In the genomic region with DNA sequence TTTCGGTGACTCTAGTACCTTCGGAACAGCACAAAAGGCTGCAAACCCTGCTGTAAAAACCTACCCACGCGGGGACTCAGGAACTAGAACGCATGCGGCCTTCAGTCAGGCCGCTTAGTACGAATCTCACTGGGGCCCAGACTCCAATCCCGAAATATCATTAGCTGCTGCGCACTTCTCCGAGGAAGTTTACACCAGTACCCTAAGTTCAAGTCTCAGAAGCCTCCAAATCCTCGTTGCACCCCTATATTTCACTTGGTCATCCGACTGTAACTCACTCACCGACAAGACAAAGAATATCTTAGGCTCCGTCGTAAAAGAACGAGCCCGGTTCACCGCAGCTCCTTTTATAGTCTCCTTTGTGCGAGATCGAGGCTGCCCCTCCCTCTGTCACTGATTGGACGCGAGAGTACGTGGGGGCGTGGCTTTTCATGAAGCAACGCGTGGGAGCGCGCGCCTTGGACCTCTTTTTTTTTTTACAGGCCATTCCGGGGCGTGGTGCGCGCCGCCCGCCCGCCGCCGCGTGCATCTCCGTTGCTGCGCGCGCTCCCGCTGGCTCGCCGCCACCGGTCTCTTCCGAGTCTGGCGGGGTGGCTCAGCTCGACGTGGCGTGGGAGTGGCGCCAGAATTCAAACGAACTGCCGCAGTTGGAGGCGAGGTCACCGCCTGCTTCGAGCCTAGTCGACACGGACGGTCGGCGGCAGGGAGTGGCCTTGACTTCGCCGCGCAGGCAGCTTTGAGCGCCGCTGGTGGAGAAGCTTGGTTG, we compare ENCODE assay signal across 8 mouse cellular contexts. TPM values are rescaled to one million over a fixed set of nuclear protein-coding genes. Genes with fewer than 3 reads are reported as not detected.
DNase-seq lines count a peak whose midpoint lies in the region; ATAC-seq lines count a peak whose summit lies in the region.

No protein-coding gene starts in this region.

- peaks cover 28% of the 10 kb centered on the region for H3K4me1 ChIP-seq in heart, embryonic 13.5 days
- H3K4me1 ChIP-seq in liver, embryonic 12.5 days, result peaks cover 25% of the 10 kb centered on the region
- peaks cover 3% of the 10 kb centered on the region; the same call in 1 of the 2 replicates for H3K4me1 ChIP-seq in stomach, embryonic 15.5 days

- no peaks in the 10 kb centered on the region for H3K9me3 ChIP-seq in heart, embryonic 13.5 days
- no peaks in the 10 kb centered on the region for H3K9me3 ChIP-seq in liver, embryonic 12.5 days (replicated peaks)
- H3K9me3 ChIP-seq in stomach, embryonic 15.5 days, result no peaks in the 10 kb centered on the region

- WGBS in heart, embryonic 13.5 days, result under 1% methylated on average over 69 of the region's 69 CpGs
- WGBS in liver, embryonic 12.5 days (ENCODE audit: insufficient replicate concordance), result under 1% methylated on average over 68 of the region's 69 CpGs
- WGBS in stomach, embryonic 15.5 days, result under 1% methylated on average over 69 of the region's 69 CpGs

- no peaks in the 10 kb centered on the region for H3K27me3 ChIP-seq in heart, embryonic 13.5 days (replicated peaks)
- no peaks in the 10 kb centered on the region for H3K27me3 ChIP-seq in liver, embryonic 12.5 days (replicated peaks)
- no peaks in the 10 kb centered on the region for H3K27me3 ChIP-seq in stomach, embryonic 15.5 days (replicated peaks)

- H3K4me3 ChIP-seq in heart, embryonic 13.5 days, result peak overlapping the region; percentile 89
- peak overlapping the region; percentile 71 for H3K4me3 ChIP-seq in liver, embryonic 12.5 days
- H3K4me3 ChIP-seq in stomach, embryonic 15.5 days (replicated peaks), result peak overlapping the region; percentile 69

- peaks cover 20% of the 10 kb centered on the region for H3K36me3 ChIP-seq in heart, embryonic 13.5 days
- peaks cover 22% of the 10 kb centered on the region for H3K36me3 ChIP-seq in liver, embryonic 12.5 days
- 0 out of 2 replicates have a peak, but pooled peaks cover 5% of the 10 kb centered on the region for H3K36me3 ChIP-seq in stomach, embryonic 15.5 days

- ATAC-seq in erythroid progenitor cell, adult 5-6 weeks (replicated peaks; ENCODE audit: low FRiP score, poor library complexity, severe bottlenecking), result peak; percentile 93
- peak; percentile 90 for ATAC-seq in heart, embryonic 13.5 days (ENCODE audit: extremely low read depth, insufficient number of reproducible peaks, low FRiP score, low TSS enrichment)
- ATAC-seq in liver, embryonic 12.5 days, result peak; percentile 93
- peak; percentile 95 for ATAC-seq in stomach, embryonic 15.5 days (ENCODE audit: insufficient read depth, low FRiP score, low read depth)

- H3K27ac ChIP-seq in heart, embryonic 13.5 days (replicated peaks), result peak overlapping the region; percentile 91
- peak overlapping the region; percentile 97 for H3K27ac ChIP-seq in liver, embryonic 12.5 days
- peak overlapping the region; percentile 90 for H3K27ac ChIP-seq in stomach, embryonic 15.5 days

- peak; percentile 99 for DNase-seq in CD4-positive helper T cell, adult 2 months (ENCODE audit: low read depth, low spot score)
- DNase-seq in brain, embryonic 18.5 days (ENCODE audit: low read depth, low spot score), result peak; percentile 92
- DNase-seq in kidney, postnatal 10 days, result peak; percentile 98
- DNase-seq in natural killer cell, adult 2 months (ENCODE audit: low spot score in 2 of 2), result peak; percentile 96

- H3K4me2 ChIP-seq in heart, embryonic 13.5 days, result peak overlapping the region; percentile 79
- peak overlapping the region; percentile 97 for H3K4me2 ChIP-seq in liver, embryonic 12.5 days
- H3K4me2 ChIP-seq in stomach, embryonic 15.5 days, result peak overlapping the region; percentile 82

- H3K9ac ChIP-seq in heart, embryonic 13.5 days, result peak overlapping the region; percentile 99
- H3K9ac ChIP-seq in liver, embryonic 12.5 days, result peak overlapping the region; percentile 91
- H3K9ac ChIP-seq in stomach, embryonic 15.5 days, result peak overlapping the region; percentile 90

RNA-seq across cellular contexts. Expression of a gene that starts 25.1 kb away (rescaled TPM):
- 18.0 and 32.7 TPM in 2 replicates for total RNA-seq in erythroid progenitor cell, adult 5-6 weeks (2015; ENCODE audit: low replicate concordance)
- 27.9 and 35.7 TPM in 2 replicates for total RNA-seq in erythroid progenitor cell, adult 5-6 weeks (2017; ENCODE audit: low replicate concordance)
- polyA plus RNA-seq in heart, embryonic 13.5 days (2015; fragmentation: Nextera tagmentation; extraction: Ambion mirVana), result 6.3 and 8.4 TPM in 2 replicates
- polyA plus RNA-seq in liver, embryonic 12.5 days (2016; fragmentation: Nextera tagmentation; extraction: Ambion mirVana), result 5.9 and 6.2 TPM in 2 replicates
- polyA plus RNA-seq in stomach, embryonic 15.5 days (2015; fragmentation: Nextera tagmentation; extraction: Ambion mirVana), result 10.1 and 10.5 TPM in 2 replicates

RNA-seq across cellular contexts. Expression of a gene that starts 40.4 kb away (rescaled TPM):
- total RNA-seq in erythroid progenitor cell, adult 5-6 weeks (2015; ENCODE audit: low replicate concordance), result 80.0 and 119 TPM in 2 replicates
- 69.6 and 108 TPM in 2 replicates for total RNA-seq in erythroid progenitor cell, adult 5-6 weeks (2017; ENCODE audit: low replicate concordance)
- 51.9 and 53.3 TPM in 2 replicates for polyA plus RNA-seq in heart, embryonic 13.5 days (2015; fragmentation: Nextera tagmentation; extraction: Ambion mirVana)
- polyA plus RNA-seq in liver, embryonic 12.5 days (2016; fragmentation: Nextera tagmentation; extraction: Ambion mirVana), result 77.0 and 79.0 TPM in 2 replicates
- polyA plus RNA-seq in stomach, embryonic 15.5 days (2015; fragmentation: Nextera tagmentation; extraction: Ambion mirVana), result 88.7 and 93.1 TPM in 2 replicates

RNA-seq across cellular contexts. Expression of a gene that starts 57.9 kb away (rescaled TPM):
- not detected in 2 replicates for total RNA-seq in erythroid progenitor cell, adult 5-6 weeks (2015; ENCODE audit: low replicate concordance)
- not detected in 2 replicates for total RNA-seq in erythroid progenitor cell, adult 5-6 weeks (2017; ENCODE audit: low replicate concordance)
- 0.23 and 0.39 TPM in 2 replicates for polyA plus RNA-seq in heart, embryonic 13.5 days (2015; fragmentation: Nextera tagmentation; extraction: Ambion mirVana)
- not detected in 2 replicates for polyA plus RNA-seq in liver, embryonic 12.5 days (2016; fragmentation: Nextera tagmentation; extraction: Ambion mirVana)
- polyA plus RNA-seq in stomach, embryonic 15.5 days (2015; fragmentation: Nextera tagmentation; extraction: Ambion mirVana), result 0.09 and 0.24 TPM in 2 replicates

Comparison
In these comparisons a context has a peak if more than half of its experiments do, and no peak if none do; other contexts are left out.
1. Peak in every context shown above with its lines: DNase-seq, ATAC-seq, H3K4me3 ChIP-seq and H3K27ac ChIP-seq.